Mouse (Mus musculus): ENCODE results near the gene Fbxl17. TPM values are rescaled to one million over a fixed set of nuclear protein-coding genes. Genes with fewer than 3 reads are reported as not detected.

The Fbxl17 gene
- polyA plus RNA-seq, 1 experiment from 2014 or later, result 5.7 TPM

GRCm38 (mm10) chr17:63191345-63191744, 308.5 kb downstream of the Fbxl17 start:
- Histone ChIP-seq H3K9me3 (replicated peaks) (no peaks in the 10 kb centered on the region), H3K4me3 (replicated peaks) (no peak overlapping the region), H3K9ac (no peak overlapping the region), H3K27me3 (no peaks in the 10 kb centered on the region), H3K4me1 (no peaks in the 10 kb centered on the region), H3K36me3 (no peaks in the 10 kb centered on the region), H3K27ac (no peak overlapping the region), H3K4me2 (no peak overlapping the region)
- ATAC-seq (replicated peaks; ENCODE audit: low FRiP score), result no peak
- 90% methylated on average over 8 of the region's 8 CpGs for WGBS

- WGBS, result 75% methylated on average over 8 of the region's 8 CpGs
- H3K27ac ChIP-seq, result no peak overlapping the region
- peaks cover 10% of the 10 kb centered on the region for H3K4me1 ChIP-seq
- H3K4me2 ChIP-seq, result no peak overlapping the region
- H3K4me3 ChIP-seq (replicated peaks), result no peak overlapping the region
- H3K9me3 ChIP-seq (replicated peaks), result no peaks in the 10 kb centered on the region
- H3K36me3 ChIP-seq, result no peaks in the 10 kb centered on the region
- H3K27me3 ChIP-seq, result no peaks in the 10 kb centered on the region
- no peak for ATAC-seq (replicated peaks; ENCODE audit: low FRiP score)
- H3K9ac ChIP-seq, result no peak overlapping the region
These were observed 310.5 kb downstream of the Fbxl17 start for GRCm38 (mm10) chr17:63189274-63189673.

GRCm38 (mm10) chr17:63185531-63185930, 314.3 kb downstream of the Fbxl17 start:
- Histone ChIP-seq H3K36me3 (no peaks in the 10 kb centered on the region), H3K4me3 (replicated peaks) (no peak overlapping the region), H3K4me2 (no peak overlapping the region), H3K4me1 (peaks cover 10% of the 10 kb centered on the region), H3K9me3 (replicated peaks) (no peaks in the 10 kb centered on the region), H3K27ac (no peak overlapping the region), H3K27me3 (no peaks in the 10 kb centered on the region), H3K9ac (no peak overlapping the region)
- WGBS, result 43% methylated on average over 9 of the region's 9 CpGs
- peak; percentile 56; the same call in 1 of the 2 replicates for ATAC-seq (replicated peaks; ENCODE audit: low FRiP score)

GRCm38 (mm10) chr17:63184844-63185504, 314.8 kb downstream of the Fbxl17 start:
- 54% methylated on average over 10 of the region's 10 CpGs for WGBS
- Histone ChIP-seq H3K4me3 (replicated peaks) (no peak overlapping the region), H3K4me2 (no peak overlapping the region), H3K9ac (no peak overlapping the region), H3K27me3 (no peaks in the 10 kb centered on the region), H3K36me3 (no peaks in the 10 kb centered on the region), H3K9me3 (replicated peaks) (no peaks in the 10 kb centered on the region), H3K27ac (no peak overlapping the region), H3K4me1 (peaks cover 10% of the 10 kb centered on the region)
- 0 out of 2 replicates have a peak, but pooled peaks have one; percentile 36 for ATAC-seq (replicated peaks; ENCODE audit: low FRiP score)

GRCm38 (mm10) chr17:63183431-63183830, 316.4 kb downstream of the Fbxl17 start:
- Histone ChIP-seq H3K4me2 (no peak overlapping the region), H3K9ac (no peak overlapping the region), H3K4me3 (replicated peaks) (no peak overlapping the region), H3K27ac (no peak overlapping the region), H3K36me3 (no peaks in the 10 kb centered on the region), H3K4me1 (peaks cover 10% of the 10 kb centered on the region), H3K9me3 (replicated peaks) (no peaks in the 10 kb centered on the region), H3K27me3 (no peaks in the 10 kb centered on the region)
- ATAC-seq (replicated peaks; ENCODE audit: low FRiP score), result no peak
- 84% methylated on average over 3 of the region's 3 CpGs for WGBS

GRCm38 (mm10) chr17:63181661-63182060, 318.2 kb downstream of the Fbxl17 start:
- ATAC-seq (replicated peaks; ENCODE audit: low FRiP score), result no peak
- H3K9ac ChIP-seq, result no peak overlapping the region
- H3K4me2 ChIP-seq, result no peak overlapping the region
- H3K9me3 ChIP-seq (replicated peaks), result no peaks in the 10 kb centered on the region
- H3K36me3 ChIP-seq, result no peaks in the 10 kb centered on the region
- 76% methylated on average over 5 of the region's 5 CpGs for WGBS
- no peaks in the 10 kb centered on the region for H3K27me3 ChIP-seq
- no peak overlapping the region for H3K4me3 ChIP-seq (replicated peaks)
- H3K4me1 ChIP-seq, result peaks cover 10% of the 10 kb centered on the region
- no peak overlapping the region for H3K27ac ChIP-seq

GRCm38 (mm10) chr17:63180042-63180441, 319.8 kb downstream of the Fbxl17 start:
- Histone ChIP-seq H3K4me3 (replicated peaks) (no peak overlapping the region), H3K4me2 (no peak overlapping the region), H3K9me3 (replicated peaks) (no peaks in the 10 kb centered on the region), H3K9ac (no peak overlapping the region), H3K27ac (no peak overlapping the region), H3K4me1 (peaks cover 6% of the 10 kb centered on the region; the same call in 1 of the 2 replicates), H3K36me3 (no peaks in the 10 kb centered on the region), H3K27me3 (no peaks in the 10 kb centered on the region)
- ATAC-seq (replicated peaks; ENCODE audit: low FRiP score), result no peak
- WGBS, result 87% methylated on average over 3 of the region's 3 CpGs

- ATAC-seq (replicated peaks; ENCODE audit: low FRiP score), result no peak
- H3K27ac ChIP-seq, result no peak overlapping the region
- no peaks in the 10 kb centered on the region for H3K9me3 ChIP-seq (replicated peaks)
- no peaks in the 10 kb centered on the region for H3K36me3 ChIP-seq
- H3K9ac ChIP-seq, result no peak overlapping the region
- H3K4me1 ChIP-seq, result 0 out of 2 replicates have a peak, but pooled peaks cover 3% of the 10 kb centered on the region
- no peak overlapping the region for H3K4me3 ChIP-seq (replicated peaks)
- no peaks in the 10 kb centered on the region for H3K27me3 ChIP-seq
- H3K4me2 ChIP-seq, result no peak overlapping the region
- 87% methylated on average over 2 of the region's 2 CpGs for WGBS
These were observed 321.5 kb downstream of the Fbxl17 start for GRCm38 (mm10) chr17:63178331-63178730.

- Histone ChIP-seq H3K9ac (no peak overlapping the region), H3K4me2 (no peak overlapping the region), H3K36me3 (no peaks in the 10 kb centered on the region), H3K4me3 (replicated peaks) (no peak overlapping the region), H3K4me1 (0 out of 2 replicates have a peak, but pooled peaks cover 5% of the 10 kb centered on the region), H3K27me3 (no peaks in the 10 kb centered on the region), H3K27ac (no peak overlapping the region), H3K9me3 (replicated peaks) (no peaks in the 10 kb centered on the region)
- 64% methylated on average over 5 of the region's 5 CpGs for WGBS
- ATAC-seq (replicated peaks; ENCODE audit: low FRiP score), result no peak
These were observed 323.4 kb downstream of the Fbxl17 start for GRCm38 (mm10) chr17:63176411-63176810.

GRCm38 (mm10) chr17:63172697-63173096, 327.1 kb downstream of the Fbxl17 start:
- H3K9me3 ChIP-seq (replicated peaks), result no peaks in the 10 kb centered on the region
- no peaks in the 10 kb centered on the region for H3K36me3 ChIP-seq
- H3K4me3 ChIP-seq (replicated peaks), result no peak overlapping the region
- no peak overlapping the region for H3K27ac ChIP-seq
- 0 out of 2 replicates have a peak, but pooled peaks cover 8% of the 10 kb centered on the region for H3K4me1 ChIP-seq
- no peak overlapping the region for H3K4me2 ChIP-seq
- no peaks in the 10 kb centered on the region for H3K27me3 ChIP-seq
- no peak overlapping the region for H3K9ac ChIP-seq
- WGBS, result 34% methylated on average over 1 of the region's 1 CpGs
- no peak for ATAC-seq (replicated peaks; ENCODE audit: low FRiP score)

- no peak overlapping the region for H3K4me2 ChIP-seq
- no peaks in the 10 kb centered on the region for H3K36me3 ChIP-seq
- H3K4me3 ChIP-seq (replicated peaks), result no peak overlapping the region
- H3K9me3 ChIP-seq (replicated peaks), result no peaks in the 10 kb centered on the region
- no peak for ATAC-seq (replicated peaks; ENCODE audit: low FRiP score)
- WGBS, result 22% methylated on average over 5 of the region's 5 CpGs
- H3K27ac ChIP-seq, result no peak overlapping the region
- H3K27me3 ChIP-seq, result no peaks in the 10 kb centered on the region
- H3K9ac ChIP-seq, result no peak overlapping the region
- H3K4me1 ChIP-seq, result 0 out of 2 replicates have a peak, but pooled peaks cover 8% of the 10 kb centered on the region
These were observed 327.8 kb downstream of the Fbxl17 start for GRCm38 (mm10) chr17:63171890-63172491.

- H3K4me1 ChIP-seq, result 0 out of 2 replicates have a peak, but pooled peaks cover 6% of the 10 kb centered on the region
- no peak for ATAC-seq (replicated peaks; ENCODE audit: low FRiP score)
These were observed 328.6 kb downstream of the Fbxl17 start for GRCm38 (mm10) chr17:63171264-63171663.

More at GRCm38 (mm10) chr17:63171264-63171663, 328.6 kb downstream of the Fbxl17 start:
- Histone ChIP-seq H3K27ac (no peak overlapping the region), H3K4me3 (replicated peaks) (no peak overlapping the region), H3K36me3 (no peaks in the 10 kb centered on the region), H3K4me2 (no peak overlapping the region), H3K27me3 (no peaks in the 10 kb centered on the region), H3K9ac (no peak overlapping the region), H3K9me3 (replicated peaks) (no peaks in the 10 kb centered on the region)
- WGBS, result 23% methylated on average over 5 of the region's 5 CpGs
